Mouse (Mus musculus) CH12.LX (cell line): ENCODE measurements around the gene Slc6a2.

Source experiments
- CHD2 ChIP-seq: IDR thresholded peaks from 2 replicates; pipeline ENCODE4 v1.6.1; 2011; ENCODE audit warnings: low read length, improper control_type of control experiment
- CTCF ChIP-seq, 2 experiments: IDR thresholded peaks in 1 of 2; conservative IDR thresholded peaks in 1 of 2; 2 replicates each; pipeline ENCODE4 v1.5.1; 2011 to 2012; ENCODE audit warnings: low read depth in 2 of 2, low read length in 2 of 2, improper control_type of control experiment in 1 of 2, inconsistent platforms in 1 of 2, mild to moderate bottlenecking in 1 of 2, moderate library complexity in 1 of 2
- EP300 ChIP-seq: IDR thresholded peaks from 2 replicates; pipeline ENCODE4 v1.6.1; 2011; ENCODE audit warnings: low read length, improper control_type of control experiment
- MAX ChIP-seq: IDR thresholded peaks from 2 replicates; pipeline ENCODE4 v1.6.1; 2011; ENCODE audit warnings: low read length, improper control_type of control experiment
- MAZ ChIP-seq: IDR thresholded peaks from 2 replicates; pipeline ENCODE4 v1.6.1; 2012; ENCODE audit warnings: low read depth, mild to moderate bottlenecking, inconsistent platforms, low read length, improper control_type of control experiment, moderate library complexity
- NRF1 ChIP-seq: IDR thresholded peaks from 2 replicates; pipeline ENCODE4 v1.6.1; 2014; ENCODE audit warnings: low read depth, mild to moderate bottlenecking, inconsistent platforms, low read length, improper control_type of control experiment, moderate library complexity
- POLR2A ChIP-seq: IDR thresholded peaks from 2 replicates; pipeline ENCODE4 v1.6.1; 2011; ENCODE audit warnings: low read depth, mild to moderate bottlenecking, improper control_type of control experiment, low read length
- POLR2AphosphoS2 ChIP-seq: IDR thresholded peaks from 2 replicates; pipeline ENCODE4 v1.6.1; 2011; ENCODE audit warnings: low read depth, low read length, improper control_type of control experiment
- RAD21 ChIP-seq: IDR thresholded peaks from 2 replicates; pipeline ENCODE4 v1.6.1; 2011; ENCODE audit warnings: low read depth, mild to moderate bottlenecking, low read length, improper control_type of control experiment, moderate library complexity
- SIN3A ChIP-seq: IDR thresholded peaks from 2 replicates; pipeline ENCODE4 v1.6.1; 2012; ENCODE audit warnings: low read length, improper control_type of control experiment, inconsistent platforms
- USF2 ChIP-seq: conservative IDR thresholded peaks from 2 replicates; pipeline ENCODE4 v1.6.1; 2011; ENCODE audit warnings: low read depth, low read length, improper control_type of control experiment
- ZNF384 ChIP-seq: IDR thresholded peaks from 2 replicates; pipeline ENCODE4 v1.6.1; 2012; ENCODE audit warnings: low read depth, low read length, improper control_type of control experiment, inconsistent platforms

GRCm38 (mm10) chr8:93048092-93048491 is 88.2 kb downstream of the Slc6a2 start, which contains the start of gene Ces1a:
- no peak for TF ChIP-seq CTCF (conservative IDR thresholded peaks at IDR 0.05 in 1 of 2, IDR thresholded peaks at IDR 0.05 in 1 of 2; ENCODE audit: low read depth in 2 of 2, low read length in 2 of 2)
- no peak for TF ChIP-seq EP300
- no peak for TF ChIP-seq USF2
- TF ChIP-seq CHD2 = no peak
- no peak for TF ChIP-seq NRF1
- no peak for TF ChIP-seq POLR2AphosphoS2
- TF ChIP-seq POLR2A = no peak
- no peak for TF ChIP-seq SIN3A
- no peak for TF ChIP-seq ZNF384
- no peak for TF ChIP-seq MAX
- no peak for TF ChIP-seq RAD21
- no peak for TF ChIP-seq MAZ
